Mouse (Mus musculus) fibroblast of lung, adult 2 months (primary cell): Measurements from ENCODE around the gene Tmem220.

Source experiments
- DNase-seq: peaks from one replicate; pipeline ENCODE4 v3.0.0-alpha.2; 2011; ENCODE audit warnings: low read depth

The Tmem220 gene

DNA sequence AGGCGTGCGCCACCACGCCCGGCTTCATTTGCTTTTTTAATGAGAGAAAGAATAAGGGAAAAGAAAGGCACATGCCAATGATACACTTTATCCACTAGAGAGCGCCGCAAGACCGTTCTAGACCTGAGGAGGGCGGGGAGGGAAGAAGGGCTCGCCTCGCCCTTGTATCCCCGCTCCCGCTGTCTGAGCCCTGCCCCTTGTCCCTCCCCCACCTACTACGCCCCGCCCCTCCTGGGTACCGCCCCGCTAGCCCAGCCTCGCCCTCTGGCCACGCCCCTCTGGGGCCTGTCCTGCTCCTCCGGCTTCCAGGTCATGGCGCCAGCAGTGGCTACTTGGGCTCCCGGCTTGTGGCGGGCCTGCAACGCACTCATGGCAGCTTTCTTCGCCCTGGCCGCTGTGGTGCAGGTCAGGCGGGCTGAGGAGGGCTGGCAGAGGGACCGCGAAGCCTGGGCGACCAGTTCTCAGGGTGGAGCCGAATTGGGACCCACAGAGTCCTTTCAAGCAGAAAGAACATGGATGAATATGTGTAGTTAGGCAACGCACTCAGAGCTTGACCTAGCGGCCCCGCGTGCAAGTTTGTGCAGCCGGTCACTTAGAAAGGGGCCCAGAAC, at the start of gene Tmem220:
TSS of gene Tmem220 (plus strand) at position 288 of the 611 bp plus-strand sequence.
- DNase-seq = peak; percentile 85

DNA sequence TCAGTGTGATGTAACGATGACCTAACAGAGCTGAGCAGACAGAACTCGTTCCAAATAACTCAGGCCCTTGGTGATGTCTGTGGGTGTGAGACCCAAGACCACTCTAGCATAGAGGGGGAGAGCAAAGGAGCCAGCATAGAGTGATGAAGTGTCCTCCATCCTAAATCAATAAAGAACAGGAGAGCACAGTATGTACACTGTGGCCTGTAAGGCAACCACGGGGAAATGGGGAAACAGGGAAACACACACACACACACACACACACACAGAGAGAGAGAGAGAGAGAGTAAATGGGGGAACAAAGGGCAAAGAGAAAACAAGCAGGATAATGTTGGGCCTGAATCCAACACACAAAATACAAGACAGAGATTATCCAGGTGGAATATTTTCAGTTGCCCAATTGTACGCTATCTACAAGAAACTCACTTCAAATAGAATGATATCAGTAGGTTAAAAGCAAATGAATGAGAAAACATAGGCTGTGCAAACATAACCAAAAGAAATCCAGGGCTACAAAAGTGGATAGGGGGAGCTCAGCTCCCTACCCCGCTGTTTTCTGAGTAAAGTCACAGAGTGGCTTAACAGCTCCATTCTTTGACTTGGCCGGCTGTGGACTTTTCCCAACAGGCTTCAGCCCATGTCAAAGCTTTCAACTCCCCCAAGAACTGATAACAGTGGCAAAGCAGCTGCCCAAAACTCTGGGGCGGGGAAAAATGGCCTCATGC, 49.2 kb upstream of the Tmem220 start:
- DNase-seq = no peak

DNA sequence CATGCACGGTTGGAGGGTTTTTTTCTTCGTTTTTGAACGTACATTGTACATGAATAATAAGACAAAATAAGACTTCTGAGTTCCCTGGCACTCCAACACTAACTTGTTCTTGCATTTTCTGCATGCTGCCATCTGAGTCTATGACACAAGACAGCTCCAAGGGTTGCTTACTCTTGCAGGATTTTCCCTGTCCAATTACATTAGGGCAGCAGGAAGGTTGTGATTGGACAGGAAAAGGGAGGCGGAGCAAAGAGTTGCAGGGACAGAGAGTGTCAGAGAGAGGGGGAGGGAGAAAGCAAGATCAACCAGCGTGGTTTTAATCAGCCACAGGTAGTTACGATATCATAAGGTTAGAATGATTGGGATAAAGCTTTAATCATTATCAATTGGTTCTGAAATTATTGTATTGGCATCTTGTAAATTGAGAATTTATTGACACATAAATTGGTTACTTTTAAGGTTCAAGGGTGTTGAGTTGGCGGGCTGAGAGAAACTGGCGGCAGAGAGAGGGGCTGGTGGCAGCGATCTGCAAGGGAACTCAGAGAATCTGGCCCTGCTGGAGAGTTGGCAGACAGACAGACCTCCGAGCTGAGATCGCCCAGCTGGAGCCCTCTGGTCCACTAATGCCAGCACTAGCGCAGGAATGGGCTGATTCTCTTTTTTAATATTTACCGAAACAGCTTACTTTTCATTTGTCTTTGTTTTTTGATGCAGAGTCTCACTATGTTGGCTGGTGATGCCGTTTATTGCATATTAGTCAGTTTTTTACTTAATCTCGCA, 43.4 kb upstream of the Tmem220 start:
- DNase-seq = no peak

DNA sequence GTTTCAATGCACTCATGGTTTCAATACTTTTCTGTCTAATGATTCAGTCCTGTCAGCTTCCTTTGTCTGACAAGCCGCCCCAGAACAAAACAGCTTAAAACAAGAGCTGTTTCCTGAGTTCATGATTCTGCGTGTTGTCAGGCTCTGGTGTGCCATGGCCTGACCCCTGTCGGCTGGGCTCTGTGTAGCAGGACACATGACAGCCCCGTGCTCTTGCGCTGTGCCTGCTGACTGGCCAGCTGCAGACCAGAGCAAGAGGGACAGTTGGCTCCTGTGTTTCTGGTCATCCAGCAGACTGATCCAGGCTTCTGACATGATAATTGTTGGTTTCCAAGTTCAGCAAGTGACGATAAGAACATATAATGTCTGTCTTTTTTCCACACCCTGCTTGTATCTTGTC, 42.2 kb upstream of the Tmem220 start:
- no peak for DNase-seq

DNA sequence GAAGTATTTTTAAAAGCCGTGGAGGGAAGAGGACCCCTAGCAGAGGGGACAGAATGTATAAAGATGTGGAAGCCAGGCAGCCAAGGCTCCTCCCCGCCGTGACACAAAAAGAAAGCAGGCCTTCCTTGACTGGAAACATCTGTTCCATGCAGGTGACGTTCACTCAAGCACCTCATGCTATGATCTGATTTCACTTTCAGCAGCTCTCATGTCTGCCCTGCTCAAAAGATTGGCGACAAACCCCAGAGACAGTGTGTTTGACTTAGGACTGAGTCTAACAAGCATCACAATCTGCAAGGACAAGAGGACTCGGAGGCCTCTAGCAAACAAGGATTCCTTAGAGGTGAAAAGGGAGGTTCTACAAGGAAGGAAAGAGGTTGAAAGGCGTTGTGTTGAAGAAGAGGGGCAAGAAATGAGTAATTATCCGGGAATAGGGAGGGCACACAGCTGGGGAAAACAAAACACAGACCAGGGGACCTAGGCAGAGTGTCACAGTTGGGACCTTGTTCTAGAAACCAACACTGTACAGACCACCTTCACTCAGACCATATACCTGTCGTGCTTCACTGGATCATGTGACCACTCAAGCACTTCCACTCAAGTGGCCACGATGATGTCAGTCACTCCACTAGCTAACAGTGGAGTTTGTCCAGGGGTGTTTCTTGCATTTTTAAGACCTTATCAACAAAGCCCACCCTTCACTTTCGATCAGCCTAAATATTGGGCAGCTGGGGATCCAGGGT, 41.4 kb upstream of the Tmem220 start:
- no peak for DNase-seq

DNA sequence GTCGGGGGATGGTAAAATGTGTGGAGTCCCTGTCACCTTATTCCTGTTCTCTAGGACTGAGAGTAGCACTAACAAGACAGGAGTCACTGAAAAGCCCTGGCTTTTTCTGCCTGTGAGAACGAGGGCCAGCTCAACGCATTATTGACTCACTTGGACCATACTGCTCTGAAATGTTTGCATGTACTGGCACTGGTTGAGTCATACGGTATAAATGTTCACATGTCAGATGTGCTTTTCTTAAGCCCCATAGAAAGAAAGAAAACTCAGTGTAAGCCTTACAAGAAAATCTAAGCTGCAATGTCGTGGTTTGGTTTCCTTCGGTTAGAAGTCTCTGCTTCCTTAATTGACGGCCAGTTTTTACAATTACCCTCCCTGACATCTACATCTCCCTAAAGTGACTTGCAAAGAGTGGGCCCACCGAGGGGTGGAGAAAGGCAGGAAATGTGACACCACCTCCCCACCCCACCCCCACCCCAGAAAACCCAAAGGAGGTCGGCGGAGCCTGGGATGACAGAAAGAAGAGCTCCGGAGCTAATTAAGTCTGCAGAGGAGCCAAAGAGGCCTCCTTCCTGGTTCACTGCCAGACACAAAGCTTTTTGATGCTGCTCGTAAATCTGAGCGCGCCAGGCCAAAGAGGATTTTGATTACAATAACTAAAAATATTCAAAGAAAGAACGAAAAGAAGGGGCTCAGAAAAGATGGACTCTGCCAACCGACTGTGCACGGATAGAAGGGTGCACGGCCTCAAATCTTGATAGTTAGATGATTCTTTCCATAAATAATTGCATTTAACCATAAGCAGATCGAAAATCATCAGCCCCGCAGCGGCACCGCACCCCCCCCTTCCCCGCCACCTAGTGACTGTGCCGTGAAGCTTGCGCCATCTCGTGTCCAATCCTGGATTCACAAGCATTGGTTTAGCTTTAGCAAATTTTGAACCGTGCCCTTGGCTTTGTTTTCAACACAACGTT, 40.5 kb upstream of the Tmem220 start:
- peak; percentile 22 for DNase-seq

DNA sequence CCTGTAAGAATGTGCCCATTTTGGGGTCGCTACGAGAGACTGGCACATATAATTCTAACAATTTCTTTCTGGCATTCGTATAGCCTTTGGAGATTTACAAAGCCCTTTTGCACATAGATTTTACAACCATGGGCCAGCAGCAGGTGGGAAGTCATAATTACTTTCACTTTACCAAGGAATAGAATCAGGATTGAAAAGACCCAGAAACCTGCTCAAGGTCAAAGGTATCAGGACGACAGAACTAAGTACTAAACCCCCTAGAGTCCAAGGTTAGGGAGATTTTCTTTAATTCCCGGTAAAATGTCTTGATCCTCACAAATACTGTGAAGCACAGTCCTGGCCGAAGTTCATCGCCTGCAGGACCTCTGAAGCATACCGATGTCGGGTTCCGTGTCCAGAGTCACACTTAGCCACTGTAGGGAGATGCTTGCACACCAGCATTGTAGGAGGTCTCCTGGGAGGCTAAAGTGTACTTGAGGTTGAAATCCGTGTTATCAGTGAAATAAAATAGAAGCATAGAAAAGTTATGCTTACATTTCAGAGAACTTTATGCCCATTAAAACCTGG, 39.7 kb upstream of the Tmem220 start:
- DNase-seq = no peak

DNA sequence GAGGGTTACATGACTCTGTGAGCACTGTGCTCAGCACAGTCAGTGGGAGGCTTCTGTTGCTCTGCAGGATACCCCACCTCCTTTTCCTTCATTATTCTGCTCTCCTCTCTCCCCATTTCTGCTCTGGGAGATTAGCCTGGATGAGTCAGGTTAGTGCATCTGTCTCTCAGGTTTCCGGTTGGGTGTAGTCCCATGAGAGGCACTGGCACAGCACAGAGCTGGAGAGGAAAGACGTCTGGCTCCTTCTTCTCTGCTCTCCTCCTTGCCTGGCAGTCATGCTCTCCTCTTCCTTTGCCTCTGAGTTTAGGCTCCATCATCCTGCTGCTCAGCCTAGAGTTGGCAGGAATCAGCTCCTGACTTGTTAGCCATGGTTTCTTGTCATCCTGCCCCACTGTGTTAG, 32.8 kb upstream of the Tmem220 start:
- no peak for DNase-seq

DNA sequence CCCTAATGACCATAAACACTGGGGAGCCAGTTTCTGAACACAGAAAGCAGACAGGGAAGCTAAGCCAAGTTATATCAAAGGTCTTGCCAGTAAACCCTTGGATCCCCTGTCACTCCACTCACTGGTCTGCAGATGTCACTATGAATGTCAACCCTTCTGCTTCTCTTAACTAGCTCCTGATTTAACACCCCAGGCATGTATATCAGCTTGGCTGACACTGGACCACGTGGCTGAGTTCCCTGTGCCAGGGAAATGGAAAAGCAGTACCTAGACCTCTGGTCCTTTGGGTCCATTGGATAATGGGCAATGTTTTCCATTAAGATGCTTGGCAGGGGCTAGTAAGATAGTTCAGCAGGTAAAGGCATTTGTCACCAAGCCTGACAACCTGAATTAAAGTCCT, 31.3 kb upstream of the Tmem220 start:
- no peak for DNase-seq

DNA sequence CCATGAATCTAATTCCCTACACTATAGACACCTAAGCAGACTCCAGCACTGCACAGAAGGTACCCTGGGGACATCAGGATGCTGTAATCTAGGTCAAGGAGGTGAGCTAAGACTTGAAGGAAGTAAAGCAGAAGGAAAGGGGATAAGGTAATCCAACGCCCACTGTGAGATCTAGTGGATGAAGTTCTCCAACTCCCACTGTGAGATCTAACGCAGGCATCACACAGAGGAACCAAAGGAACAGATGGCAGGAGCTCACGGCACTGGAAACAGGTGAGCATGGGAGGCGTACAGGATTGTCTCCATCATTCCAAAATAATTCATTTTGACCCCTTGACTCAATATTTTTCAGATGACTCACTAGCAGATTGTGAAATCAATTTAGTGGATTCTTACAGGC, 28.5 kb upstream of the Tmem220 start:
- no peak for DNase-seq

DNA sequence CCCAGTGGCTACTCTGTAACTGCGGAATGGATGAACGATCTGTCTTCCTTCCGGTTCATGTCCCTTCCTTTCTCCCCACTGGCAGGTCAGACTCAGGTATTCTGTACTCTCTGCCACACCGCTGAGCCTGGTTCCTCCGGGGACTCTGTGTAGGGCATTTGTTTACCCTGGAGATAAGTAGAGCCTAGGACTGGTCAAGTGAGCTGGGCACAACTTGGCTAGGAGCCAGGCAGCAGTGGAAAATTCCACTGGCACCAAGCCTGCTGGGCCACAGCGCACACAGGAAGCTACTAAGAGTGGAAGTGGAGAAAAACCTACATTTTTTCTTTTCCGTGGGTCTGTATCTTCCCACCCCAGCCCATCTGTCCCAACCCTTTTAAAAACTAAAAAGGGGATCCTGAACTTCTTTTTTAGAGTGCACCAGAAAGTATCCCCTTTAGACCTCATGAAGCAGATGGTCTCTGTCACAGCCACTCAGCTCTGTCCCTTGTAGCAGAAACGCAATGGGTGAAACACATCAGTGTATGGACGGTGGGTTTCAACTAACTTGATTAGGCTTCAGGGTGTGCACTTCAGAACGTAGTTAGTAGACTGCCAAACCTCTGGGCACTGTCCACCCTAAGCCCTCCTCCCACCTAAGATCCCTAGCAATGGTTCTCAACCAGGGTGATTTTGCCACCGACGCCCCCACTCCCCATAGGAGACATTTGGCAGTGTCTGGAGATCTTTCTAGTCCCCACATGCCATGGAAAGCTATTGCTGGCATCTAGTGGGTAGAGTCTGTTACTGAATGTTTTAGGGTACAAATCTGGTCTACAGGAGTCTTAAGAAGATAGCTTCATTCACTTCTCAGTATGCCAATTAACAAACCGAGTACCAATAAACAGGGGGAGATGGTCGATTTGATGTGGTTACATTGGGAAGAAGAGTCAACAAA, 26.2 kb upstream of the Tmem220 start:
- DNase-seq = no peak

DNA sequence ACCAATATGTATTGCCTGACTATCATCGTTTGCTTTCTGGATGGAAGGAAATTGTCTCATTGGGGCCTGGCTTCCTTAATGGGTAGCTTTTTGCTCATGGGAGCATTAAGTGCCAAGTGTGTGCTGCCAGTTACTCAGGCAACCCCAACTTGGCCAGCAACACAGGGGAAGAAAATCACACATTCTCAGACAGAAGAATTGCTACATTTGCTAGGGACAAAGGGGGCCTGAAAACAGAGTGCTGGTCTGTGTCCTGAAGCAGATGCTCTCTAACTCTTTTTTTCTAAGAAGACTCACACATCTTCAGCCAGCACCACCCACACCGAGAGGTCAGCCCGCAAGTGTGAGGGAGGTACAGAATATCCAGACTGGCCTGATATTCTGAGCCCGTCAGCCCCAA, 24.3 kb upstream of the Tmem220 start:
- no peak for DNase-seq

DNA sequence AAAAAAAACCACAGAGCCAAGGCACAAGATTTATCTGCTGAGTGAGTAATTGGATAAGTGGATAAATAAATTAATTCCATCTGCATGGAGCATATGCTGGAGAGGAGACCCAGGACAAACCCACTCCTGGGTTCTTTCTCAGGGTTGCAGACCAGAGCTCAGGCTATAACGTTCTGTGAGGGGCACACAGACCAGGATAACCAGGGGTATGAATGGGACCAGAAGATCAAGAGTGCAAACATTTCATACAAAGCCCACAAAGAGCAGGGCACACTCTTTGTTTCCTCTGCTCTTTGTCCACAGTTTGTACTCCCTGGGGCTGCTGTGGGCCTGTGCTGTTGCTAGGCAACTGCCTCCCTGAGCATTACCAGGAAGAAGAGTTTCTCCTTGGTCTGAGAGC, 23.2 kb upstream of the Tmem220 start:
- no peak for DNase-seq

DNA sequence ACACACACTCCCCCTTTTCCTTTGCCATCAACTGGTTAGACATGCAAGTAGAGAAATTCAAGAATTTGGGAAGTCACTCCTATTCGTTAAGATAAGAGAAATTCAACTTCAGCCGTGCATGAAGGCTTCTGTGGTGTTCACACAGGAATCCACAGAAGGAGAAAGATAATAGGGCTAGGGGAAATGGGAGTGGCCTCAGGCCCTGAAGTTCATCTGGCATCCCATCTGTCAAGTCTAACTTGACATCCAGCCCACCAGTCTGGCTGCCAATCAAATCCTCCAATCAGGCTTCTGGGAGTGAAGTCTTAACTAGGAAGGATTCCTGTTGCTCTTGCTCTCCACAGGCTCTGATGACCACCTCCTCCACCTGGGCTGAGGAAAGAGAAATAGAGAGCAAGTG, 22.0 kb upstream of the Tmem220 start:
- DNase-seq = no peak

DNA sequence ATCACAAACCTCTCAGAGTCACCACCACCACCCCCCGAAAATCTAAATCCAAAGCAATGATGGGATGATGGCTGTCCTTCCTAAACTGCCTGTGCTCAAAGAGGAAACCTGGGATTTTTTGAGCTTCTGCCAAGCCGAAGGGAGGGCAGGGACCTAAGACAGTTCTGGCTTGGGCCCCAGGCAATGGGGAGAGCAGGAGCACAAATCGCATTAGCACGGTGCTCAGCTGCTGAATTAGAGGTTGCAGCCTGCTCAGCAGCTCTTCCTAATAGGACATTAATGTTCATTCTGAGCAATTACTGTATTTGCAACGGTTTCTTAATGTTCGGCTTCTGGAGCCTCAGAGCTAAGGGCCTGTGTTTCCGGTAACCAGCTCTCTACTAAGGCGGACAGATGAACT, 17.0 kb upstream of the Tmem220 start:
- no peak for DNase-seq

DNA sequence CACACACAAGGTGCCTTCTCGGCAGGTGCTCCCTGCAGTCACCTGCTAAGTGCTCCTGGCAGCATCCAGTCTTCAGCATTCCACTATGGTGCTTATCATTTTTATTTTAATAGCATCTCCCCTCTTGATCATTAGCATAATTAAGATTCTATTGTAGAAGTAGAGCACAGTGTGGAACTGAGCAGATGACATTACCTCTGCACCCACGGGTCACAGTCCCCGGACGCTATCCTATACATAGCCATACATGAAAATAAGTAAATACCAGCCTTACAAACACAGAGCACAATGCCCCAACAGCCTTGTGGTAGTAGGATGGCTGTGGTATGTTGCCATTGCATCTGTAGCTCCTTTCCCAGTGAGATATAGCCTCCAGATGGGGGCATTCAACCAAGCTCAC, 16.4 kb upstream of the Tmem220 start:
- DNase-seq = no peak

DNA sequence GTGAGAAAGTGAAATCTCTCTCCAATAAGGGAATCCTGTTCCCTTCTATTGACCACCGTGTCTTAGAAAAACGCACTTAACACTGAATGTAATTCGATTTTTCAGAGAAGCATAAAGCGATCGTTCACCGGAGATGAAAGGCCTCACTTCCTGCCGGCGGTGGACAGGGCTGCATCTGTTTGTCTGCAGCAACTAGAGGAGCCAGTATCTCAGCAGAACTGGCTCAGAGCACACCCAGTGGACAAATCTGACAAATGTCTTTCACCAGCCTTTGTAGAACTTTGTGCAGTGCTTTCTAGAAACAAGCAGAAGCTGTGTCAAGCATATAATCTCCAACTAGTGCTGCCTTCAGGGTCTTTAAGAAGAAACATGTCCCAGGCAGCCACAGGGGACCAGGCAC, 14.5 kb upstream of the Tmem220 start:
- DNase-seq = no peak

DNA sequence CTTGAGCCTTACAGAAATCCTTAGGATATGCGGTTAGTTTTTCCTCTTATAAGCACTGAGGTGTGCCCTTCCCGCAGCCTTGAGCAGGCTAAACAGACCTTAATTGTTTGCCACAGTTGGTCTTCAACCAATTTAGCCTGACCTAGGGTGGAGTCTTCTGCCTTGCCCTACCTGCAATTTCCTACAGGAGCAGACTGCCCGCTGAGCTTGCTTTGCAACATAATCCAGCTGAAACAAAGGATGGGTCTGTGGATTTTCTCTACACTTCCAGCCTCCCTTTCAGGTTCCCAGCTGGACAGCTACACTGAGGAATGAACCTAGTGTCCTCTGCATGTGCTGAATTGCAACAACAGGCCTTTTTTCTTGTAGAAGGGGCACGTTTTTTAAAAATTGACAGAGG, 13.3 kb upstream of the Tmem220 start:
- no peak for DNase-seq

DNA sequence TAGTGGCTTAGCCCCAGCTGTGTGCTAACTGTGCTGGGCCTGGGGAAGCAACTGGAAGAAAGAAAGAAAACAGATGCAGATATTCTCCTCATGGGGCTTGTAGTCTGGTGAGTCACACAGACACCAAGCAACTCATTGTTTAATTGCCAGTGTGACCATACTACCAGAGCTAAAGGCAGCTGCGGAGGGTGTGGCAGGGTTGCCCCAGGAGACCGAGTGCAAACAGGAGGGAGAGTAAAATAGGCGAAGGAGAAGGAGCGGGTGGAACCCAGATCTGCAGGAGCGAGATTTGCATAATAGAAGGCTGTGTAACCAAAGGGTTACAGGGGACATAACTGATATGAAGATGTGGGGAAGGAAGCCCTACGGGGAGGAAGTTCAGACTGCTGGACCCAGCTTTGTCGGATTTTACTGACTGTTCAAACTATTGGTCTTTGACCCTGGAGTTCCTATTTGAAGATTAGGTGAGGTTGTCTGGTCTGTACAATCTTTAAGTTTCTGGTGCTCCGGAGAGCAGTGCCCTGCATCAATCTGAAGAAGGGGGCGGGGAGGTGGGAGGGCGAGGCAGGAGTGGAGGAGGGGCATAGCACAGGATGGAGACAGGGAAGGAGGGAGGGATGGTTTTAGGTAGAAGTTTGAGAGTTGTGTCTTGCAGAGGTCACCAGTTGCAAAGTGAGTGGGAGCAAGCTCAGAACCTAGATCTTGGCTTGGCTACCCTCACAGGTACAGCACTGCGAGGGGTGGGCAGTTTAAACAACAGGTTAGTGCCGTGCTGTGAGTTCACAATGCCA, 7.0 kb upstream of the Tmem220 start:
- no peak for DNase-seq
